Mouse (Mus musculus): Measurements from ENCODE around the gene Gnpnat1. TPM values are rescaled to one million over a fixed set of nuclear protein-coding genes. Genes with fewer than 3 reads are reported as not detected.

The Gnpnat1 gene
- total RNA-seq, 2 experiments from 2014 or later = 3.1 to 5.4 TPM

Other genes starting within 250 kb of the Gnpnat1 start
- gene Gpr137c, start 185.2 kb downstream of the Gnpnat1 start, total RNA-seq (2015; ENCODE audit: low replicate concordance) = 2.3 and 8.6 TPM in 2 replicates
- gene Gpr137c, start 185.2 kb downstream of the Gnpnat1 start, total RNA-seq (2017; ENCODE audit: low replicate concordance) = 0.70 and 1.3 TPM in 2 replicates
- gene Txndc16, start 184.6 kb downstream of the Gnpnat1 start, total RNA-seq (2015; ENCODE audit: low replicate concordance) = 1.9 and 3.8 TPM in 2 replicates
- gene Txndc16, start 184.6 kb downstream of the Gnpnat1 start, total RNA-seq (2017; ENCODE audit: low replicate concordance) = 4.0 and 4.3 TPM in 2 replicates
- gene Ero1l, start 86.1 kb downstream of the Gnpnat1 start, total RNA-seq (2015; ENCODE audit: low replicate concordance) = 45.8 and 46.5 TPM in 2 replicates
- 19.5 and 34.2 TPM in 2 replicates for gene Ero1l, start 86.1 kb downstream of the Gnpnat1 start, total RNA-seq (2017; ENCODE audit: low replicate concordance)
- gene Psmc6, start 75.1 kb downstream of the Gnpnat1 start, total RNA-seq (2015; ENCODE audit: low replicate concordance) = 41.6 and 83.2 TPM in 2 replicates
- 68.6 and 92.2 TPM in 2 replicates for gene Psmc6, start 75.1 kb downstream of the Gnpnat1 start, total RNA-seq (2017; ENCODE audit: low replicate concordance)
- gene Styx, start 53.8 kb downstream of the Gnpnat1 start, total RNA-seq (2015; ENCODE audit: low replicate concordance) = 5.8 and 16.9 TPM in 2 replicates
- 5.0 and 6.6 TPM in 2 replicates for gene Styx, start 53.8 kb downstream of the Gnpnat1 start, total RNA-seq (2017; ENCODE audit: low replicate concordance)
- not detected in 2 replicates for gene Fermt2, start 125.2 kb upstream of the Gnpnat1 start, total RNA-seq (2015; ENCODE audit: low replicate concordance)
- gene Fermt2, start 125.2 kb upstream of the Gnpnat1 start, total RNA-seq (2017; ENCODE audit: low replicate concordance) = not detected in 2 replicates

Data from erythroblast, adult 5-6 weeks (primary cell).